Mouse (Mus musculus) lung, postnatal 14 days (tissue): ENCODE measurements around the gene Ttc16.

Source experiments
- DNase-seq: peaks from one replicate; pipeline ENCODE4 v3.0.0; 2021

Ttc16 gene

DNA sequence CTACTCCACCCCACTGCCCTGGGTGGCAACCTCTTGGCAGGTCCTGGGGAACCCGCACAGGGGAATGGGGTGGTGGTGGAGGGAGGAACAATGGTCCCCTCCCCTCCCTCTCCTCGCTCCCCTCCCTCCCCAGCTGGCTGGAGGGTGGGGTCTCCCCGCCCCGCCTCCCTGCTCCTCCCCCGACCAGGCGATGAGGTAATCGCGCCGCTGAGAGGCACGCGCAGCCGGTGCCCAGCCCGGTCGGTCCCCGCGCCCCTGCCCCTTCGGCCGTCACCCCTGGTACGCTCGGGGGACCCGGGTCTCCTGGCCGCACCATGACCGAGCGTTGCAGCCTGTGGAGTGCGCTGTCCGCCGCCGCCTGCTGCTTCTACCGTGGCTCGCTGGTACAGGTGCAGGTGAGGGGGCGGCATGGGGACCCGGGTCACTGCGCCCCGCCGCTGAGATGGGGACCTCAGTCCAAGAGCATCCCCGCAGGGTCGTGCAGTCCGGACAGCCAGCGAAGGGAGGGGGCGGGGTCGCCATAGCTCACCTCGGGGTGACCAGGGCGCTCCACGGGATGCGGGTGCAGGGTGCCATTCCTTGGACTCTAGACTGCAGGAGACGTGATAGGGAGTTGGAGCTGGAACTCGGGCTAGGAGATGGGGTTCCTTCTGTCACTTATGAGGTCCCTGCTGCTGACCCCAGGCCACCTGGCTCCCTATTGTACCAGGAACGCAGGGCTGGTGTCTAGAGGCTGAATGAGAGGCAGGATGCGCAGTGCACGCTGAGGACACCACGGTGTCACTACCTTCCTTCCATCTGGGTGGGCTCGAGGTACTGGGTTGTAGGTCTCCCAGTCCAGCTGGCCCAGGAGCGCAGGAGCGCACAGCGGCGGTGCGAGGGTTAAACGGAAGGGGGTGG, 33.9 kb downstream of the Ttc16 start:
- DNase-seq, result peak; percentile 67

DNA sequence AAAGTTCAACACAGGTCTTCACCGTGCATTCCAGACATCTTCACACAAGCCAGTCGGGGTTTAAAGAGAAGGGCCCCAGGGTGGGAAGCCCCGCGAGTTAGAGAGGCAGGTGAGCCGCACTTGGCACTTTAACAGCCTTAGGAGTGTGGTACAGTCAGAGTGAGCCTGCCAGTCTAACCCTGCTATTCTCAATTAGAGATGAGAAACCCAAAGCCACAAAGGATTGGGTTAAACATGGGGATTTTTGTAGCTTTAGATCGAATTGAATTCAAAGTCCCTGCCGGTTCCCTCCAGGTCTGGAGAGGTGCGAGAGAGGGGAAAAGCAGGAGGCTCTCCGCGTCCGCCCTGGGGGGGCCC, 34.5 kb downstream of the Ttc16 start, which contains the start of gene 6330409D20Rik:
TSS of gene 6330409D20Rik (minus strand) at position 101 of the 357 bp plus-strand sequence.
- no peak for DNase-seq

DNA sequence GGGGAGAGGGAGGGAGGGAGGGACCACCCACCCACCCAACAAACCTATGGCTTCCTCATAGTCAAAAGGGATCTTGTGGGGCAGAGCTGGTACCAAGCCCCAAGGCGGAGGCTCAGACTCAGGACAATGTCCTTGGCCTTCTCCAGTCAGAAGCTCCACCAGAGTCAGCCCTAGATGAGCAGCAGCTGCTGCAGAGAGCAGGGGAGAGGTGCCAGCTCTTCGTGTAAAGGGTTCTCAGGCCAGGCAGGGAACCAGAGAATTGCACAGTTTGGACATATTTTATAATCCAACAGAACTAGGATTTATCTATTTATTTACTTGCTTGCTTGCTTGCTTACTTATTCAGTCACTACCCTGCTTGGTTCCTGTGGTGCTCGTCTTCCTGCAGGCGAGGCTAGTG, 36.1 kb downstream of the Ttc16 start:
- DNase-seq, result no peak

DNA sequence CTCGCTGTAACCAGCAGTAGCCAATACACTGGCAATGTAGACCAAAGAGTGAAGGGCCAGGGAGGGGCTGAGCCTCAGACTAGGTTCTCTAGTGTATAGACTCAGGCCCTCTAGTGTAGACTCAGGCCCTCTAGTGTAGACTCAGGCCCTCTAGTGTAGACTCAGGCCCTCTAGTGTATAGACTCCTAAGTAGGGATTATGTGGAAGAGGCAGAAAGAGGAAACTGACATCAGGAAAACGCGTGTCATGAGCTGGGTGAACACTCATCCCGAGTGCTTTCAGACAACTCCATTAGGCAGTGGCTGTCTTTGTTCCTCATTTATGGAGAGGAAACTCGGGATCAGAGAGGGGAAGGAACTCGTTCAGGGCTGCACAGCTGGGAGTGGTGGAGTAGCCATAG, 38.4 kb downstream of the Ttc16 start:
- no peak for DNase-seq

DNA sequence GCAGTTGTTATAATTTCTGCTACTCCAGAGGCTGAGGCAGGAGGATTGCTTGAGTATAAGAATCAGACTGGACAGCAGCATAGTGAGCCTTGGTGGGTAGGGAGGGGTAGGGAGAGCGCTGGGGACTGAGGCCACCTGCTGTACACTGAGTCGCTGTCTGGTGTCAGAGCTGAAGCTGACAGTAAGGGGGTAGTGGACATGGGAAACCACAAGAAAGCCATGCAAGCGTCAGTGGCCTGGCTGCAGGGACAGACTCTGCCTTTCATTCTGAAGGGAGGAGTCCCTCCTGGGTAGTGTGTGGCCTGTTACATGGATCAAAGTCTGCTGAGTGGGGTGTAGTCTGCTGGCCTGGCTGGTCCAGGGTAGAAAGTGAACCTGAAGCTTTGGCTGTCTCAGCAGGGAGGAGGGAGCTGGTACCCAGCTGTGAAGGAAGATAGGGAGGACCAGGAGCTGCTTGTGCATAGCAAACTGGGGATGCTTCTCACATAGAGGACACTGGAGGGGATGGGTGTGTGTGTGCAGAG, 39.1 kb downstream of the Ttc16 start:
- DNase-seq, result no peak

DNA sequence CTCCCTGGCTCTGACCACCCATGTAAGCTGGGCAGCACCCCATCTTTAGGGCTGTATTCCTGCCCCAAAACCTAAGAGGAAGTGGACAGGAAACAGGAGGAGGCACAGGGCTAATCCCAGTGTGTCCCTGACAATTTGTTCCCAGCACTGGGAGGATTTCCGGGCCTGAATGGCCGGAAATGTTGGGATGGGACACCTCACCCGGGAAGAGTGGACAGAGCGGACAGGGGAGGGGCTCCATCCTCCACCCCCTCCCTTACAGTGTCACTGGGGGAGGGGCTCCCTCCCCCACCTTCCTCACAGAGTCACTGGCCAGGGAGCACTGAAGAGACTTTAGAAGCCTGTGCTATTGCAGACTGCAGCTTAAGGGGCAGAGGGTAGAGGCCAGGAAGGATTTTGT, 40.5 kb downstream of the Ttc16 start:
- peak; percentile 71 for DNase-seq

DNA sequence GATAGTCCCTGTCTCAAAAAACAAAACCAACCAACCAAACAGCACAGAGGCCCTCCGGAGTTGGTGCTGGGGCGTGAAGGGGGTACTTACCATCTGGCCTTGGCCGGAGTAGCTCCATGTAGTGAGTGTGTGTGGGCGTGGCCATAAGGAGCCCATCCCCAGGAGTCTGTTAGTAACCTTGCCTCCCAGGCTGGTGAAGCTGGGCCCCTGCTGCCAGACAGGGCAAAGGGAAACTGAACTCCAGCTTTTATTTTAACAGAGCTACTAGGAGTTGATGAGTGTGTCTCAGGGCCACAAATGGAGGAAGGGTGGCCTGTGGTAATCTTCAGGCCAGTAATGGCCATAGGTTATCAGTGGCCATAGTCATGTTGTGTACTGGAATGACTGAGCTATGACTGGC, 41.0 kb downstream of the Ttc16 start:
- no peak for DNase-seq

DNA sequence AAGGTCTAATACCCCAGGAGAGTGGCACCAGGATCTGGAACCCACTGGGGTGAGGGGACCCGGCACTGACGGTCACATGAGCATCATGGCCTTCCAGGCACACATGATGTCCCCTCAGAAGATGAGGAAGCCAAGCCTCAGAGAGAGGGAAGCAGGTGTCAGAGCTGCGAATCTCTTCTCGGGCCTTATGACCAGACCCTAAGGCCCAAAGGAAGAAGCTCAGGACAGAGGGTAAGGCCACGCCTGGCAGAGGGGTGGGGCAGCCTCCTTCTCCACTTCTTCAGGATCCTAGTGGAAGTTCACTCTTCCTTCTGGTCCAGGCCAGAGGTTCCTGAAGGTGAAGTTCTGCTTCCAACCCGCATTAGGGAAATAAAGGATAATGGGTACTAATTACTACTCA, 42.7 kb downstream of the Ttc16 start:
- DNase-seq, result no peak

DNA sequence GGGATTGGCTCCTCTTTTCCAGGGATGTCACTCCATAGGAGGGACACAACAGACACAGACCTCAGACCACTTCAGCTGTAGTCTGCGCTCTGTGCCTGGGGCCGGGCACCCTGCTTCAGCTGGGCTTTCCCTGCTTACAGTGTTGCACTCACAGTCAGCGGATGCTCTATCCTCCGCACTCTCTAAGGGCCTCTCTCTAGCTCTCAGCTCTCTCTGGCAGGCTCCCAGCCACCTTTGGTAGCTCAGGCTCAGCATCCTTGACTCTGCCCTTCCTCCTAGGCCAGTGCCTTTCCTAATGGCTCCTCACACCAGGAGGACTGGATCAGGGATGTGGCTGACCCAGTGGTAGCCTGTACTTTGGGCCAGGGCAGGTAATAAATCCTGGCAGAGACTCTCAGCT, 43.5 kb downstream of the Ttc16 start:
- DNase-seq, result no peak

DNA sequence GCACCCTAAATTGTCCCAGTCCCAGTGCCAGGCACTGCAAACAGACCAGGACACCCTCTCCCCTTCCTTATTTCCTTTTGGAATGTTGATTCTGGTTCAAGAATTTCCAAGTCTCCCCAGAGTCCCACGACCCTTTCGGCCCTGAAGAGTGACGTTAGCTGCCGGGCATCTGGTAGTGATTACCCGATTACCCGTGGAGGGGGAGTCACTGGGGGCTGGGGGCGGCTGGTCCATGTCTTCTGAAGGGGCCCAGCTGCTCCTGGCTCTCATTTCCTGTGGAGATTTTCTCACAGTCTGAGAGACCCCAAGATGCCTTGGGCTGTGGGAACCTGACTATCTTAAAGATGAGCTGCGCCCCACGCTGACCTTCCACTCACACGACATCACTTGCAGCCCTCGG, 44.6 kb downstream of the Ttc16 start:
- DNase-seq, result peak; percentile 49

DNA sequence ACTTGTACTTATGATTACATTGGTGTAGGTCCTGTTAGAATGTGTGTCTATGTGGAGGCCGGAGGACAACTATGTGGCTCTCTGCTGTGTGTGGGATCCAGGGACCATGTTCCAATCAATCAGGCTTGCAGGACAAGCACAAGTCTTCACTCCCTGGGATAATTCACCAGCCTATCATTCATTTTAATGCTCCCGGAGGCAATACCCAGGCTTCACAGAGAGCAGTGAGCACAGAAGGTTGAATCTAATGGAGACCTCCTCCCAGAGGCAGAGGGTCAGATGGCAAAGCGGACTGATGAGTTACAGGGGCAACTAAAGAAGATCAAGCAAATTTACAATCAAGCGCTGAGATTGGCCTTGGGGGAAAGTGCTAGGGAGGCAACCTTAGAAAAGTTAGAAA, 45.9 kb downstream of the Ttc16 start:
- no peak for DNase-seq

DNA sequence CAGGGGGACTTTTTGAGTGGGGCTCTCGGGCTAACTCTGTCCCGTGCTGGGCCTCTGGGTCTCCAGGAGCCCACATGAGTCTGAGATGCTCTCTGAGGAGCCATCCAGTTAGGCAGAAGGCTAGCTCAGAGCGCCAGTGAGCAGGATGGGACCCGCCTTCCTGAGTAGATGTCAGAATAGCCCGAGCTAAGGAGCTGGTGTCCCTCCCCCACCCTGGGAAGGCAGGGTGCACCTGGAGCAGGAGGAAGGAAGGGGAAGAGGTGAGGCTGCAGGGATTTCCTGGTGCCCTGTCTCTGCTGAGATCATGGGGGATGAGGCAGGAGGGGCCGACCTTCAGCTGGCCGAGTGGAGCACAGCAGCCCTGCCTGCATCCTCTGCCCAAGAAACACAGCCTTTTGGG, 47.0 kb downstream of the Ttc16 start:
- peak; percentile 48 for DNase-seq

DNA sequence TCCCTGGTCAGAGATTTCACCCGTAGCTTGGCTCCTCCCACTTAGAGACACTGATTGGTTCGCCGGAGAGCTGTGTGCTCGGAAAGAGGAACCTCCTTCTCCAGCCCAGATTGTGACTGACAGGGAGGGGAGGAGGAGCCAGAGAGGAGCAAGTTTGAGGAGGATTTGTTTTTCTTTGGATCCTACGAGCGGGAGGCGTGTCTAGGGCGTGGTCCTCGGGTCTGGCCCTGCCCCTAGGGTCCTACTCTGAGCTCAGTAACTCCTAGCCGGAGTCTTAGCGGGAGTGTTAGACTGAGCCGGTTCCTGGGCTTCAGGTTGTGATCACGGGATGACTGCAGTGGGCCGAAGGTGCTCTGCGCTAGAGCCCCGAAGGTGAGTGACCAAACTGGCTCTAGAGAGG, 48.0 kb downstream of the Ttc16 start:
- DNase-seq, result peak; percentile 95

DNA sequence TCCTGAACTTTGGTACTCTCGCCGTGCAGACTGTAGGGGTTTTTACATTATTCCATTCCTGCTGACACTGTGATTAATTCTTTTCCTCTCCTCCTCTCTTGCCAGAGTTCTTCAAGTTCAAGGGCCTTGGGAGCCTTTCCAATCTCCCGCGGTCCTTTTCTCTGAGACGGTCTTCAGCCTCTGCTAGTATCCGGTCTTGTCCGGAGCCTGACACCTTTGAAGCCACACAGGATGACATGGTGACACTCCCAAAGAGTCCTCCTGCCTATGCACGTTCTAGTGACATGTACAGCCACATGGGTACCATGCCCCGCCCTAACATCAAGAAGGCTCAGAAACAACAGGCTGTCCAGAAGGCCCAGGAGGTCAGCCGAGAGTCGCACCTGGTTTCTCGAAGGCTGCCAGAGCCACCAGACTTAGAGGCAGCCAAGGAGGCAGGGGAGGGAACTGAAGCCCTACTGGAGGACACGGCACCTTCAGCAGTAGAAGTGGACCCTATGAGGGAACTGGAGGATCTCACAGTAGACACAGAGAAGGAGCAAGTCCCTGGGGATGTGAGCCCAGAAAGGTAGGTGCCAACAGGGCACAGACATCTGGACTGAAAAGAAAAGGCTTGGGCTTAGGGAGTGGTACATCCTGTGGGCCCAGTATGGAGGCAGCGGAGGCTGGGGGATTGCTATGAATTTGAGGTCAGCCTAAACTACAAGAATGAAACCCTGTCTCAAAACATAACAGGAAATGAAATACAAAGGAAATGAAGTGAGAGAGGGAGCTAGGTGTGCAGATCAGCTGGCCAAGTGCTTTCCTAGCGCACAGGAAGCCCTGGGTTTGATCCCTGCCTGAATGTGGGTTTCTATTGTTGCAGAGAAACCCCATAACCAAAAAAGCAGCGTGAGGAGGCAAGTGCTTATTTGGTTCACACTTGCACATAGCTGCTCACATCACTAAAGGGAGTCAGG, 50.3 kb downstream of the Ttc16 start:
- DNase-seq, result no peak

DNA sequence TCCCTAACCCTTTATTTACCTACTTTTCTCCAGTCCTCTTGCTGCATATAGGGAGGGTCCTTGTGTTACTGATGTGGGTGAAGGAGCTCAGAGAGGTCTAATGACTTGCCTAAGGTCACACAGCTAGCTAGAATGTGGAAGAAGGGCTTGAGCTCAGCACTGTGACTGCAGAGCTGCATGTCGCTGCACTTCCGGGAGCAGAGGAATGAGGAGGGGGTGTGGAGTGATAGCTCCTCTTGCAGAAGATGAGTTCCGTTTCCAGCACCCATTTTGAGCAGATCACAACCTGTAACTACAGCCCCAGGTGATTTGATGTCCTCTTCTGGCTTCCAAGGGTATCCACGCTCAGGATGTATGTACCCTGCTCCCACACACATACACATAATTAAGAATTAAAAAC, 51.3 kb downstream of the Ttc16 start:
- DNase-seq, result no peak

DNA sequence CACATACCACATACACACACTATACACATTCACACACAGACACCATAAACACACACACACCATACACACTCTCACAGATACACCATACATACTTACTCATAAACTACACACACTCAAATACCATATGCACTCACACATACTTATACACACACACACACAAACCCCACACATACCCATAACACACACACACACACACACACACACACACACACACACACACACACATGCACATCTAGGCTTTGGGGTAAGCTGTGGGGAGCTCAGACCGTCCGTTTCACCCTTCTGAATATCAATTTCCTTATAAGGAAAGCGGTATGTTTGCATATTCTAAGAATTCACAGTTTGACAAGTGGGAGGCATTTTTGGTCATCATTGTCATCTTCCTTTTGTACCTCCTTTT, 52.9 kb downstream of the Ttc16 start:
- no peak for DNase-seq

DNA sequence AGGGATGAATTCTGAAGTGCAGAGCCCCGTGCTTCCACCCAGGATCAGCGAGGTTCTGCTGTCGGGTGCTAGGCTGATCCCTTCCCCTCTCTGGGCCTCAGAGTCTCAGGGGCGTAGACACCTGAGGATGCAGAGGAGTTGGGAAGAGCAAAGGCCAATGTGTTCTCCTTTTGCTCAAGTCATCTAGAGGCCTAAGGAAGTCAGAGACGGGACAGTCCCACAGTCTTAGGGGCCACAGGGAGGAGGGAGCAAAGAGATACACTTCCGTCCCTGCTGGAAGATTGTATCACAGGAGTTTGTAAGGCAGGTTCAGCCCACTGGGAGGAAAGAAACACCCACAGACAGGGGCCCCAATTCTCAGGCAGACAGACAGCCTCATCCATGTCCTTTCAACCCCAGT, 53.4 kb downstream of the Ttc16 start:
- no peak for DNase-seq

DNA sequence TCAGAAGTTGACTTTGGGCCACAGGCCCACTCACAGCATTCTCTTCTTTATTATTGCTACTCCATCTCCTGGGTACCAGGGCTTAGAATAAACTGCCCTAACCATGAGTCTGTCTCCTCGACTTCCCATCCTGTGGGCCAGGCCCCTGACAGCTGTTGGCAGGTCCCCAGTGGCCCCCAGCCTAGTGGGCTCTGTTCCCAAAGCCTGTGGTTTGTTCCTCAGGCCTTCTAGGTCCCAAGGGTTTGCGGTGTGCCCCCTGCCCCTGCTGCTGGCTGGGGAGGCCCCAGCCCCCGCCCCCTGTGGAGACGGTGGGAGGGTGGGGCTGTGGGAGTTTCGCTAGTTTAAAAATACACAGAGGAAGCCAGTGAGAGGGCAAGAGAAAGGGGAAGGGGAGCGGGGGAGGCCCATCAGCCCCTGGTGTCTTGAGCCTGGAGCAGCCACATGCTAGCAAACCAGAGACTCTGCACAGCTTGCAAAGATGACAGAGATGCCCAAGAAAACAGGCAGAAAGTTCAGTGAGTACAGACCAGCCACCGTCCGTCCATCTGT, 54.7 kb downstream of the Ttc16 start, which contains the start of gene Sh2d3c:
TSS of gene Sh2d3c (plus strand) at position 375 of the 549 bp plus-strand sequence.
- no peak for DNase-seq

DNA sequence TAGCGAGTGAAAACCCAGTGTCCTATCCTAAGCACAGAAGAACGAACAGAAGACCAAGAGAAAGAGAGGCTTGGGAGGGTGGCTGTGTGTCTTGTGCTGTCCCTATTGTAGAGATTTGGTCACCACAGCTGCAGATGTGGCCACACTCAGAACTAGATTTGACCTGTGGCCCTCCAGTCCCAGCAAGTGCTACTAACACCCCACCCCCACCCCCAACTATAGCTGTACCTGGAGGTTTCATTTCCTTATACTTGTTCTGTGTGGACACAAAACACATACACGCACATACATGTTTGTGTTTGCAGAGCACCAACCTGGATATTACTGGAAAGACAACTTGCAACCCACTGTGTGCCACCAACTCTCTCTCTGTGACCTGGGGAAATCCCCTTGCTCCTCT, 55.4 kb downstream of the Ttc16 start:
- DNase-seq, result no peak

DNA sequence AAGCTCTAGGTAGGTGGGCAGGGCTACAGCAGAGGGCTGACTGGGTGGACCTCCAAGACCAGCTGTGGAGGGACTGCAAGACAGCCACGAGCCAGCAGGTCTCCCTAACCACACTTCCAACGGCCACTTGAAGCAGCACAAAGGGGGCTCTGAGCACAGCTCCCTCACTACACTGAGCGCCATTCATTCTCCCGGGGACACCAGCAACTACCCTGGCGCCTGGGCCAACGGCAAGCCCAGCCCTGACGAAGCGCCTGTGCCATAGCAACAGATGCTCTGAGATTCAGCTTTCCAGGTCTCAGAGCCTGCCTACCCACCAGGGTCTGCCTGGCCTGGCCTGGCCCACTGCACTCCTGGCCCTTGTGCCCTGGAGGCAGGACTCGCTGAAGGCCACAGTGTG, 56.7 kb downstream of the Ttc16 start:
- no peak for DNase-seq

DNA sequence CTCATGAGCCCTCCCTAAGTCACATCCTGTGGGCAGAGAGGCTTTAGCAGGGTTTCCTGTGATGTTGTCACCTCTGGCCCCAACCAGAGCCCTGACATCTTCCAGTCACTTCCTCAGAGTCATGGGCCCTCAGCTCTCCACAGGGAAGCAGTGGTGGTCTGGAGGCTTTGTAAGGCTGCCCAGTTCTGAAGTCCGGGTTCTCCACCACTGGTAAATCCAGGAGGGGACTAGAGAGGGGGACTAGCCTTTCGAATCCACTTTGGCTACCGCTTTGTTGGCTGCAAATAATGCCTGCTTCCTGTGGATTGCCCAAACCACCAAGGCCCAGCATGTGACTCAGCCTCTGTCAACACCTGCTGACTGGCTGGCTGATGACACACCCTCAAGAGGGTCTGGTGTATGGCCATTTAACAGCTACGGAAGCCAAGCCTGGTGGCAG, 60.4 kb downstream of the Ttc16 start:
- DNase-seq, result peak; percentile 46

DNA sequence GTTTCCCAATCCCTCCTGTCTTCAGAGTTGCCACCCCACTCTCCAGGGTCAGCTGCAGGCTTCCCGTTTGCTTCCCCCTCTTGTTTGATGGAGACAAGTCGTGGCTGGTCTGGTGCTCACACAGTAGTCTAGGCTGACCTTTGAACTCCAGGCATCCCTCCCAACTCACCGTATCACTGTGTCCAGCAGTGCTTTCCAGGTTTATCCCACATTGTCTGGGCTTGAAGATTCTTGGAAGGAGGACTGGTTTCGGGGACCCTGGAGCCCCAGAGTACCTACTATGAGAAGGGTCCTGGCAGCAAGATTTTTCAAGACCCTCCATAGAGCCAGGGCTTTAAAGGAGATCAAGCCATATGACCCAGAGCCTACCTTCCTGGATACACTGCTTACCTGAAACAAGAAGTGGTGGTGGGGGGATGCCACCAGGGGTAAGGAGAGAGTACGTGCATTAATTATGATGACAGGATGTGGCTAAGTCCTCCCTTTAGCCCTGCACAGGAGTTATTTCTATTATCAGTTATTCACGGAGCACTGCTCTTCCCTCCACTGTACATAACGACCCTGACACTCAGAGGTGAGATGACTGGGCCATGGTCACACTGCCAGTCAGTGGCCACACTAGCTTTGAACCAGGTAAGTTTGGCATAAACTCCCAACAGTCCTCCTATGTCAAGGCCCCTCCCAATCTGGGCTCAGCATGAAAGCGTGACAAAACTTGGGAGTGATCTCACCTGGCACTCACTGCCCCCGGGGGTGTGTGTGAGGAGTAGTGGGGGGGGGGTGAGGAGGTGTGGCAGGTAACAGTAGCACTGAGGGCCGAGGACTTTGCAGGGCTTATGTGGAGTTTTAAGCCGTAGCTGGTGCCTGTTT, 61.1 kb downstream of the Ttc16 start:
- no peak for DNase-seq
